Mouse (Mus musculus): Measurements from ENCODE around the gene Slc35e1. TPM values are rescaled to one million over a fixed set of nuclear protein-coding genes. Genes with fewer than 3 reads are reported as not detected.

The Slc35e1 gene
- total and polyA plus RNA-seq, 3 experiments = 30.4 to 31.7 TPM; not detected in 1

DNA sequence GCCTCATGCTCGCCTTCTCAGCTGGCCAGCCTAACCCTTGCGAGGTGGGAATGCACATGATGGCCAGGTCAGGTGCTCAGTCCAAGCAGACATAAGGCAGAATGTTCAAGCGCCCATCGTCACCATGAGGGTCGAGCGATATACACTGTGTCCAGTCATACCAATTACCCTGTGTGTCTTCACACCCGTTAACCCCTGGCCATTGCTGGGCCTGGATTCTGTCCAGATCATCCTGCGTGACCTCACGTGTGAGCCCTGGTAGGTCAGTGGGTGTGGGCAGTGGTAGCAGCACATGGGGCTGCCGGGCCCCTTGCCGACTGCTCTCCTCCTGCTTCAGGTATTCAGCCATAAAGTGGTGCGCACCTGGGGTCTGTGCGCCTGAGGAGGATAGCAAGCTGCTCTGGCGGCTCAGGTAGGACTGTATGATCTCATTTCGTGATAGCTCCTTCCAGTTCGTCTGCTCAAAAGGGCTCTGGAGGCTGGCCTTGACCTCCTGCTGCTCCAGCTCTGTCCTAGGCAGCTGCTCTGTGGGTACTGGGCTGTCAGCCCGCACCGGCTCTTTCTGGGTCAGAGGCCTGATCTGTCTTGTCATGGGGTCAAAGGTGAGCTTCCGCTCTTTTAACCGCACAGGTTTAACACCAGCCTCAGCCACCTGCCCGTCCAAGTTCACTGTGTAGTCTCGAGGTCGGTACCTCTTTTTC, 3.1 kb upstream of the Slc35e1 start:
- no peak for DNase-seq (ENCODE audit: low read depth, low spot score)
- Histone ChIP-seq H3K9ac (ENCODE audit: control insufficient read depth, low read depth, low read length, poor library complexity, severe bottlenecking) (no peak overlapping the region), H3K9me3 (replicated peaks; ENCODE audit: insufficient read depth, low read length) (no peaks in the 10 kb centered on the region), H3K27me3 (ENCODE audit: control insufficient read depth in 1 of 2, insufficient read depth in 2 of 2, low read length in 2 of 2) (no peaks in the 10 kb centered on the region), H3K36me3 (ENCODE audit: control insufficient read depth in 1 of 2, insufficient read depth in 2 of 2, low read length in 2 of 2) (peaks cover 4 to 7% of the 10 kb centered on the region in 2 experiments; a peak in 3 of 4 replicates), H3K4me1 (ENCODE audit: control insufficient read depth in 1 of 2, insufficient read depth in 2 of 2, low read length in 2 of 2) (peaks cover 0 to 12% of the 10 kb centered on the region in 2 experiments; a peak in 1 of 4 replicates), H3K79me2 (ENCODE audit: control insufficient read depth, insufficient read depth, low read length, poor library complexity) (peaks cover 32% of the 10 kb centered on the region), H3K4me3 (ENCODE audit: control insufficient read depth in 1 of 2, insufficient read depth in 1 of 2, low read depth in 2 of 2, low read length in 2 of 2) (no peak overlapping the region), H3K27ac (ENCODE audit: control insufficient read depth, low read depth, low read length) (no peak overlapping the region)
- no peak for TF ChIP-seq ETS1 (IDR thresholded peaks at IDR 0.05; ENCODE audit: low read depth, low read length)
- TF ChIP-seq HCFC1 (IDR thresholded peaks at IDR 0.05; ENCODE audit: low read depth, low read length) = no peak
- TF ChIP-seq BHLHE40 (IDR thresholded peaks at IDR 0.05; ENCODE audit: borderline replicate concordance, low read depth, low read length) = no peak
- no peak for TF ChIP-seq POLR2AphosphoS5 (IDR thresholded peaks at IDR 0.05; ENCODE audit: borderline replicate concordance, low read depth, low read length)
- TF ChIP-seq TAL1 (IDR thresholded peaks at IDR 0.05; ENCODE audit: low read length) = no peak
- no peak for TF ChIP-seq JUND (IDR thresholded peaks at IDR 0.05; ENCODE audit: low read depth, low read length)
- TF ChIP-seq MXI1 (IDR thresholded peaks at IDR 0.05; ENCODE audit: low read depth, low read length) = no peak
- TF ChIP-seq RCOR1 (IDR thresholded peaks at IDR 0.05; ENCODE audit: low read depth, low read length) = no peak
- no peak for TF ChIP-seq ZKSCAN1 (IDR thresholded peaks at IDR 0.05; ENCODE audit: low read depth, low read length)
- TF ChIP-seq MEF2A (IDR thresholded peaks at IDR 0.05; ENCODE audit: extremely low read depth, insufficient replicate concordance, low read depth, low read length, poor library complexity, severe bottlenecking) = no peak
- TF ChIP-seq NRF1 (IDR thresholded peaks at IDR 0.05; ENCODE audit: insufficient read depth, low read depth, low read length, poor library complexity, severe bottlenecking) = no peak

- peak overlapping the region; percentile 68 for H3K9ac ChIP-seq (ENCODE audit: control insufficient read depth, low read depth, low read length, poor library complexity, severe bottlenecking)
- peaks cover 4 to 7% of the 10 kb centered on the region in 2 experiments; a peak in 3 of 4 replicates for H3K36me3 ChIP-seq (ENCODE audit: control insufficient read depth in 1 of 2, insufficient read depth in 2 of 2, low read length in 2 of 2)
- TF ChIP-seq POLR2AphosphoS5 (IDR thresholded peaks at IDR 0.05; ENCODE audit: borderline replicate concordance, low read depth, low read length) (no peak), ELF1 (IDR thresholded peaks at IDR 0.05; ENCODE audit: low read depth, low read length) (no peak), TAL1 (IDR thresholded peaks at IDR 0.05; ENCODE audit: low read length) (no peak), MAX (IDR thresholded peaks at IDR 0.05; ENCODE audit: low read length) (no peak), USF2 (IDR thresholded peaks at IDR 0.05; ENCODE audit: borderline replicate concordance in 1 of 2, insufficient read depth in 1 of 2, low read depth in 1 of 2, low read length in 2 of 2) (no peak), RCOR1 (IDR thresholded peaks at IDR 0.05; ENCODE audit: low read depth, low read length) (no peak)
- H3K4me1 ChIP-seq (ENCODE audit: control insufficient read depth in 1 of 2, insufficient read depth in 2 of 2, low read length in 2 of 2) = peaks cover 0 to 12% of the 10 kb centered on the region in 2 experiments; a peak in 1 of 4 replicates
- H3K27ac ChIP-seq (ENCODE audit: control insufficient read depth, low read depth, low read length) = peak overlapping the region; percentile 72
- peak; percentile 54 for DNase-seq (ENCODE audit: low read depth, low spot score)
- no peaks in the 10 kb centered on the region for H3K9me3 ChIP-seq (replicated peaks; ENCODE audit: insufficient read depth, low read length)
- H3K4me3 ChIP-seq (ENCODE audit: control insufficient read depth in 1 of 2, insufficient read depth in 1 of 2, low read depth in 2 of 2, low read length in 2 of 2) = peak overlapping the region; percentile 70 to 71
- H3K27me3 ChIP-seq (ENCODE audit: control insufficient read depth in 1 of 2, insufficient read depth in 2 of 2, low read length in 2 of 2) = no peaks in the 10 kb centered on the region
- peaks cover 20% of the 10 kb centered on the region for H3K79me2 ChIP-seq (ENCODE audit: control insufficient read depth, insufficient read depth, low read length, poor library complexity)
These were observed 967 bp upstream of the Slc35e1 start for GRCm38 (mm10) chr8:72493381-72493780.

Measured in MEL (cell line).